Mouse (Mus musculus): ENCODE results near the gene Tacc3.

- TF ChIP-seq GATA1 (IDR thresholded peaks at IDR 0.05; ENCODE audit: borderline replicate concordance, low read length) (no peak), FLI1 (IDR thresholded peaks at IDR 0.05; ENCODE audit: low read length) (no peak)
These were observed 609 bp upstream of the Tacc3 start for GRCm38 (mm10) chr5:33657251-33657786.

Data from megakaryocyte, embryonic 14.5 days (primary cell).